Mouse (Mus musculus) C2C12 (cell line): ENCODE data around the gene Frmd5.

Experiments used
- CTCF ChIP-seq: IDR thresholded peaks from one replicate; pipeline ENCODE4 v1.5.1; 2011; ENCODE audit not compliant: control insufficient read depth, insufficient read depth, insufficient read length
- MAX ChIP-seq: IDR thresholded peaks from one replicate; pipeline ENCODE4 v1.6.1; 2011; ENCODE audit warnings: mild to moderate bottlenecking, control low read depth
- USF1 ChIP-seq: IDR thresholded peaks from one replicate; pipeline ENCODE4 v1.6.1; 2011; ENCODE audit warnings: low read depth, mild to moderate bottlenecking, control low read depth, moderate library complexity

DNA sequence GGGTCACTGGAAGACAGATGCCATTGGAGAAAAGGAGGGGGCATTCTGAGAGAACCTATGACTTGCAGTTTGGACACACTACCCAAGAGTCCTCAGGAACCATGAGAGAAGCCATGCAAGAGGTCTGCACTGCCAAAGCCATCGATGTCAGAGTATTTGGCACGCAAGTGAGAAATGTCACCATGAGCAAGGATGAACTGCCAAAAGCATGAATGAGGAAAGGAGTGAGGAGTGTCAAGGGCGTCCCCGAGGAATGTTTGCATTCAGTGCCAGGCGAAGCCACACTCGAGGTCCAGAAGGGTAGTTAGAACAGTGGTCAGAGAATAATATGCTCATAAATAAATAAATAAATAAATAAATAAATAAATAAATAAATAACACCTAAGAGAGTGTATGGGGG is 150.9 kb downstream of the Frmd5 start:
- TF ChIP-seq USF1 (no peak), CTCF (no peak), MAX (no peak)
